Mouse (Mus musculus): ENCODE data around the gene Crcp. TPM values are rescaled to one million over a fixed set of nuclear protein-coding genes. Genes with fewer than 3 reads are reported as not detected.

The Crcp gene
- 52.4 TPM for polyA plus RNA-seq (2017; shearing (Covaris generic))

DNA sequence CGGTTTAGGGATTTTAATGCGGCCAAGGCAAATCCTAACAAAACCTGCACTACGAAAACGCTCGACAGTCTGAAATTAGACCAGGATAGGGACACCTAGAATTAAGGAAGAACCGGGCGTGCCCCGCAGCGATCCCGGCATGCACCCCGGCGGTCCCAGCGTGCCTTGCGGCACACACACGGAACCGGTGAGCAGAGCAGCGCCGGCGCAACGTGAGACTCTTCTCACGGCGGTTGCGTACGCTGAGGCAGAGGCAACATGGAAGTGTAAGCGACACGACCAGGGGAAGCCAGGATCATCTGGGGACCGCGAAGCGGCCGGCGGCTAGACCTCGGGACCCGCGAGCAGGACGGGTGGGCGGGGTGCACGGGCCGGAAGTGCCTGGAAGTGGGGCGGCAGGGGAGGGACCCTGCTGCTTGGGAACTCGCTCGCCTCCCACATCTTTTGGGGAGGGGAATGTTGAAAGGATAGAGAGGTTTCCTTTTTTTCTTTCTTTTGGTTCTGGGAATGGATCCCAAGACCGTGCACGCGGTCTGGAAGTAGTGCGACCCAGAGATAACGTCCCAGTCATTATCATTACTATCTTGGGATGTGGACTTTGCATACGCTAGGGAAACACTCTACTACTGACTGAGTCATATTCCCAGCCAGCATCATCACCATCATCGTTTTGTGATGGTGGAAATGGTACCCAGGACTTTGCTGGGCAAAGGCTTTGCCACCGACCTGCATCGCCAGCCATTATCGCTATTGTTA lies at the start of gene Crcp, which contains the start of gene Asl:
TSS of gene Crcp (plus strand) at position 149 of the 756 bp plus-strand sequence.
TSS of gene Asl (minus strand) at position 106 of the 756 bp plus-strand sequence.

DNA sequence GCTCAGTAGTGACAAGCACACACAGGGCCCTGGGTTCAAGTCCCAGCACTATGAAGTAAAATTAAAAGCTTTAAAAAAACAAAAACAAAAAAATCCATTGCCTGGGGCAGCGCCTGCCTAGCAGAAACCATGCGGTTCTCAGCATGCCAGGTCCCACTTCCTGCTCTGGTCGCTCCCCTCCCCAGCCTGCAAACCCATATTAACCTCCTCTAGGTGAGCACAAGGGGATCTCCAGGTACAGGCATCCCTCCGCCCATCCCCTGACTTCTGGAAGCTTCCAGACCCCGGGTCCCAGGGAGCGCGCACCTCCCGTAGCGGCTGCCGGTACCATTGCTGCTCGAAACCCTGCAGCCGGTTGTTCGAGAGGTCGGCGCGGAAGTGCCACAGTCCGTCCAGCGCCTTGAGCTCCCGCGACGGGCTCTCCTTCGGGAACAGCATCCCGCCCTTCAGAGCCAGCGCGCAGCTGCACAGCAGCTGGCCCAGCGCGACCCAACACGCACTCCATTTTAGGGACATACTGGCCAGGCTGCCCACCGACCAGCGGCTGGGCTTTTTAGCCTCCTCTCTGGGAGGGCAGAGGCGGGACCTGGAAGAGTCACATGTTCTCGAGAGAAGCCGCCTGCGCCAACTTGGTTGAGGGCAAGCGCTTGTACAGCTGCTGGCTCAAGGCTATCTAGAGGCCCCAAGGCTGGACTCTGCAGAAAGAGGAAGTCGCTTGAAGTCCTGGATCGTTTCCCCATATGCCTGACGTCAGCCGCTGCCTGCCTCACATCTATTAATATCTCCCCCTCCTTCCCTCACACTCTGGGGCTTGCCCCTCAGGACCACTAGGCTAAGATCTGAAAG lies 26.6 kb upstream of the Crcp start, which contains the start of gene Gusb:
TSS of gene Gusb (minus strand) at position 749 of the 846 bp plus-strand sequence.

DNA sequence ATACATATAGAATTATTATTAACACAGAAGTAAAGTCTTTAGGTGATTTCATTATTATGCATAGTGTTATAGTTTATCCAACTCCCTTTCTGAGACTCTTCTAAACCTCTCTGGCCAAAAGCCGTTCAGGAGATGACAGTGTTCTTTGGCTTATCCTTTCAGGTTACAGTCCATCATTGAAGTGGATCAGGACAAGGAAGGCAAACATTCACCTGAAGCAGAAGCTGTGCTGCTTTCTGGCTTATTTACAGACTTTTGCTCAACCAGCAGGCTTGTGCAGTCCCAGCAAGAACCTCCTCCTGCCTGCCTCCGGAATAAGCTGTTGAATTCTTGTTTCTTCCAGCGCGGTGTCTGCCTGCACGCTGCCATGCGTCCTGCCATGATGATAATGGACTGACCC lies 43.9 kb downstream of the Crcp start, which contains the start of gene Tpst1:
TSS of gene Tpst1 (plus strand) at position 301 of the 400 bp plus-strand sequence.

Other genes with a start within 250 kb of the Crcp start
- 72.7 TPM for gene Psph, start 241.8 kb upstream of the Crcp start, polyA plus RNA-seq (2017; shearing (Covaris generic))
- 23.5 TPM for gene Sumf2, start 182.3 kb upstream of the Crcp start, polyA plus RNA-seq (2017; shearing (Covaris generic))
- gene Chchd2, start 141.8 kb upstream of the Crcp start, polyA plus RNA-seq (2017; shearing (Covaris generic)) = 519 TPM
- 2.2 TPM for gene Zbed5, start 133.6 kb upstream of the Crcp start, polyA plus RNA-seq (2017; shearing (Covaris generic))
- 0.17 TPM for gene Phkg1, start 130.7 kb upstream of the Crcp start, polyA plus RNA-seq (2017; shearing (Covaris generic))
- 0.66 TPM for gene Nupr1l, start 120.8 kb upstream of the Crcp start, polyA plus RNA-seq (2017; shearing (Covaris generic))
- gene Vkorc1l1, start 87.3 kb upstream of the Crcp start, polyA plus RNA-seq (2017; shearing (Covaris generic)) = 7.3 TPM
- gene Gusb, start 26.2 kb upstream of the Crcp start, polyA plus RNA-seq (2017; shearing (Covaris generic)) = 57.5 TPM
- 79.8 TPM for gene Asl, start within 50 bp of the Crcp start, polyA plus RNA-seq (2017; shearing (Covaris generic))
- gene Tpst1, start 44.0 kb downstream of the Crcp start, polyA plus RNA-seq (2017; shearing (Covaris generic)) = 1.4 TPM
- 5.8 TPM for gene Kctd7, start 115.6 kb downstream of the Crcp start, polyA plus RNA-seq (2017; shearing (Covaris generic))
- 46.2 TPM for gene Rabgef1, start 142.5 kb downstream of the Crcp start, polyA plus RNA-seq (2017; shearing (Covaris generic))
- gene Tmem248, start 187.8 kb downstream of the Crcp start, polyA plus RNA-seq (2017; shearing (Covaris generic)) = 6.9 TPM
- gene Sbds, start 226.2 kb downstream of the Crcp start, polyA plus RNA-seq (2017; shearing (Covaris generic)) = 104 TPM
- 42.6 TPM for gene Tyw1, start 226.3 kb downstream of the Crcp start, polyA plus RNA-seq (2017; shearing (Covaris generic))

All from activated CD4-positive, CD25-positive, alpha-beta regulatory T cell, adult 9 weeks (primary cell).